Comparison of ENCODE assay signal across 9 mouse cellular contexts in genomic region chr2:122558317-122558716, GRCm38 (mm10). TPM values are rescaled to one million over a fixed set of nuclear protein-coding genes. Genes with fewer than 3 reads are reported as not detected.
DNase-seq lines count a peak whose midpoint lies in the region; TF ChIP-seq lines count a peak whose summit lies in the region.
"Had no signal": no experiment of that assay in that cellular context is flagged by ENCODE, and none has a peak within 500 bp of the region (broad histone marks: within the 10 kb centered on the region; RNA-seq: fewer than 3 reads in every experiment).

No protein-coding gene starts in this region.

- H3K4me3 ChIP-seq in cerebellum, adult 2 months (replicated peaks; ENCODE audit: insufficient read depth, low read depth, low read length): no peak overlapping the region
- H3K4me3 ChIP-seq in embryonic fibroblast, embryonic 13.5 days (ENCODE audit: insufficient read depth, low read length): no peak overlapping the region

- intact Hi-C loops in left cerebral cortex, postnatal 36 days (cut with DNase I): loop anchor here (1.0 to 5.0 kb wide), 3 partner anchors 177 to 366 kb away; partner anchors contain the start of gene Duoxa1

- no peak for TF ChIP-seq POLR2A in cerebellum, adult 2 months (IDR thresholded peaks at IDR 0.05; ENCODE audit: borderline replicate concordance, insufficient read depth, low read length)
- no peak for TF ChIP-seq POLR2A in embryonic fibroblast, embryonic 13.5 days (IDR thresholded peaks at IDR 0.05; ENCODE audit: low read depth, low read length)

- 22% methylated on average over 2 of the region's 2 CpGs for WGBS in cerebellum, adult 2 months

- no peak for DNase-seq in cerebellum, adult 2 months
- no peak for DNase-seq in cerebellum, adult 11 months
- DNase-seq in left cerebral cortex, adult 18-20 months (ENCODE audit: low spot score in 2 of 2): peak; percentile 58 to 67
- DNase-seq in left cerebral cortex, adult 11 months (ENCODE audit: low spot score): no peak
- DNase-seq in NIH3T3 (ENCODE audit: low read depth): peak; percentile 75
- DNase-seq in left cerebral cortex, postnatal 36 days (ENCODE audit: low spot score in 2 of 2): peak; percentile 21 to 37
- DNase-seq in telencephalon, adult 2 months (ENCODE audit: low read depth, low spot score): peak; percentile 57

- peak; percentile 36; the same call in 1 of the 2 replicates for TF ChIP-seq CTCF in cerebellum, adult 2 months (IDR thresholded peaks at IDR 0.05; ENCODE audit: borderline replicate concordance, insufficient read depth, low read depth, low read length)
- peak; percentile 56; the same call in 1 of the 2 replicates for TF ChIP-seq CTCF in embryonic fibroblast, embryonic 13.5 days (IDR thresholded peaks at IDR 0.05; ENCODE audit: borderline replicate concordance, insufficient read depth, low read length)

- H3K27ac ChIP-seq in cerebellum, adult 2 months (ENCODE audit: insufficient read depth, low read length): no peak overlapping the region
- no peak overlapping the region for H3K27ac ChIP-seq in embryonic fibroblast, embryonic 13.5 days (ENCODE audit: insufficient read depth, low read length)
- H3K27ac ChIP-seq: macrophage had no signal

- H3K4me1 ChIP-seq in cerebellum, adult 2 months (ENCODE audit: control insufficient read depth, insufficient read depth, low read length): no peaks in the 10 kb centered on the region
- H3K4me1 ChIP-seq in embryonic fibroblast, embryonic 13.5 days (ENCODE audit: control insufficient read depth, insufficient read depth, low read length): no peaks in the 10 kb centered on the region

- H3K27me3 ChIP-seq in cerebellum, adult 2 months (ENCODE audit: control insufficient read depth, insufficient read depth, low read length): no peaks in the 10 kb centered on the region

RNA-seq across cellular contexts. Expression of gene Gatm, which starts 52.8 kb away (rescaled TPM):
- 164 and 201 TPM in 2 replicates for polyA plus RNA-seq in cerebellum, adult 2 months (2012; rRNA removed)
- total RNA-seq in left cerebral cortex, adult 18-20 months (2021): 10 to 100 TPM; 66.0 to 74.6 TPM
- 3.0 and 3.1 TPM in 2 replicates for polyA plus RNA-seq in embryonic fibroblast, embryonic 13.5 days (2011; ENCODE audit: insufficient read length, low read depth, missing spikeins)
- 10 to 100 TPM; 55.3 to 61.9 TPM for total RNA-seq in left cerebral cortex, postnatal 36 days (2021)

Comparison
In these comparisons a context has a peak if more than half of its experiments do, and no peak if none do; other contexts are left out.
1. DNase-seq: peak in left cerebral cortex, adult 18-20 months (2 of 2), NIH3T3 (single experiment), left cerebral cortex, postnatal 36 days (2 of 2) and telencephalon, adult 2 months (single experiment); none in cerebellum, adult 2 months (0 of 2), cerebellum, adult 11 months (single experiment) and left cerebral cortex, adult 11 months (single experiment).